Mouse (Mus musculus) heart, embryonic 16.5 days (tissue): ENCODE measurements around the gene Map2k3. TPM values are rescaled to one million over a fixed set of nuclear protein-coding genes. Genes with fewer than 3 reads are reported as not detected.

Experiments
- ATAC-seq: fragments of 200-750 bp; cut with Nextera tagmentation; replicated peaks from 2 replicates; pipeline ENCODE4 v1.8.0; 2017; ENCODE audit warnings: moderate number of reproducible peaks; ENCODE audit not compliant: insufficient read depth, low FRiP score; ENCODE audit errors: extremely low read depth
- H3K27ac ChIP-seq: fragments of 300-500 bp; sonication (generic); 2 replicates; pipeline ENCODE4 v1.5.1; 2014; ENCODE audit warnings: mild to moderate bottlenecking, low read length, control low read depth, moderate library complexity
- H3K27me3 ChIP-seq: fragments of 300-500 bp; sonication (generic); 2 replicates; pipeline ENCODE4 v1.6.1; 2014; ENCODE audit warnings: low read length, mixed read lengths; ENCODE audit not compliant: control insufficient read depth, insufficient read depth
- H3K36me3 ChIP-seq: fragments of 300-500 bp; sonication (generic); 2 replicates; pipeline ENCODE4 v1.6.1; 2014; ENCODE audit not compliant: control insufficient read depth, insufficient read depth
- H3K4me1 ChIP-seq: fragments of 300-500 bp; sonication (generic); 2 replicates; pipeline ENCODE4 v1.6.1; 2014; ENCODE audit warnings: low read length, mixed read lengths; ENCODE audit not compliant: control insufficient read depth, insufficient read depth
- H3K4me2 ChIP-seq: fragments of 300-500 bp; sonication (generic); 2 replicates; pipeline ENCODE4 v1.6.1; 2014; ENCODE audit warnings: low read depth, mild to moderate bottlenecking, control low read depth, low read length
- H3K4me3 ChIP-seq: fragments of 300-500 bp; sonication (generic); 2 replicates; pipeline ENCODE4 v1.5.1; 2014; ENCODE audit warnings: mild to moderate bottlenecking, control low read depth, low read length
- H3K9ac ChIP-seq: fragments of 300-500 bp; sonication (generic); 2 replicates; pipeline ENCODE4 v1.6.1; 2014; ENCODE audit warnings: low read length, control low read depth
- H3K9me3 ChIP-seq: fragments of 300-500 bp; sonication (generic); replicated peaks from 2 replicates; pipeline ENCODE4 v1.6.1; 2016; ENCODE audit warnings: low read length; ENCODE audit not compliant: control insufficient read depth
- WGBS: fragments of 180-500 bp; shearing (Covaris S2); extraction: QIAGEN DNeasy Blood & Tissue Kit; methylation state at CpG from one replicate; pipeline ENCODE4 v1.1.7; 2014; 5-methylcytosine and 5-hydroxymethylcytosine counted together
- polyA plus RNA-seq: library from polyadenylated mRNA; unstranded; fragments of >200 nt; fragmentation: Nextera tagmentation; extraction: Ambion mirVana; gene quantifications from 2 replicates; pipeline ENCODE4 v1.2.1, GENCODE M21; 2015

The Map2k3 gene
- polyA plus RNA-seq, 1 experiment from 2014 or later, result 67.7 TPM

- Histone ChIP-seq H3K4me1 (peaks cover 8% of the 10 kb centered on the region), H3K27me3 (no peaks in the 10 kb centered on the region), H3K4me3 (no peak overlapping the region), H3K4me2 (no peak overlapping the region), H3K9ac (no peak overlapping the region), H3K36me3 (no peaks in the 10 kb centered on the region), H3K9me3 (no peaks in the 10 kb centered on the region), H3K27ac (no peak overlapping the region)
- WGBS, result 82% methylated on average over 4 of the region's 4 CpGs
- ATAC-seq, result no peak
Measured at GRCm38 (mm10) chr11:60958948-60959347, 27.1 kb downstream of the Map2k3 start.

- ATAC-seq, result no peak
Measured at GRCm38 (mm10) chr11:60961176-60961575, 29.3 kb downstream of the Map2k3 start.

GRCm38 (mm10) chr11:60962709-60963108 is 30.9 kb downstream of the Map2k3 start:
- Histone ChIP-seq H3K27me3 (no peaks in the 10 kb centered on the region), H3K27ac (no peak overlapping the region)
- ATAC-seq, result no peak

More at GRCm38 (mm10) chr11:60961176-60961575, 29.3 kb downstream of the Map2k3 start:
- no peaks in the 10 kb centered on the region for H3K36me3 ChIP-seq
- H3K4me3 ChIP-seq, result no peak overlapping the region
- H3K9ac ChIP-seq, result no peak overlapping the region
- H3K4me2 ChIP-seq, result no peak overlapping the region
- no peaks in the 10 kb centered on the region for H3K27me3 ChIP-seq
- no peaks in the 10 kb centered on the region for H3K9me3 ChIP-seq
- no peak overlapping the region for H3K27ac ChIP-seq
- 63% methylated on average over 1 of the region's 1 CpGs for WGBS
- H3K4me1 ChIP-seq, result no peaks in the 10 kb centered on the region

GRCm38 (mm10) chr11:60966974-60967373 is 35.1 kb downstream of the Map2k3 start:
- Histone ChIP-seq H3K4me3 (no peak overlapping the region), H3K27me3 (no peaks in the 10 kb centered on the region), H3K36me3 (no peaks in the 10 kb centered on the region), H3K4me2 (no peak overlapping the region), H3K4me1 (no peaks in the 10 kb centered on the region), H3K9ac (no peak overlapping the region), H3K27ac (no peak overlapping the region), H3K9me3 (peaks cover 5% of the 10 kb centered on the region)
- no peak for ATAC-seq
- WGBS, result 56% methylated on average over 6 of the region's 6 CpGs

More at GRCm38 (mm10) chr11:60962709-60963108, 30.9 kb downstream of the Map2k3 start:
- H3K9ac ChIP-seq, result no peak overlapping the region
- 77% methylated on average over 5 of the region's 5 CpGs for WGBS
- no peaks in the 10 kb centered on the region for H3K36me3 ChIP-seq
- no peaks in the 10 kb centered on the region for H3K9me3 ChIP-seq
- no peak overlapping the region for H3K4me3 ChIP-seq
- no peak overlapping the region for H3K4me2 ChIP-seq
- no peaks in the 10 kb centered on the region for H3K4me1 ChIP-seq

- no peak for ATAC-seq
- Histone ChIP-seq H3K9me3 (no peaks in the 10 kb centered on the region), H3K27me3 (no peaks in the 10 kb centered on the region), H3K4me3 (no peak overlapping the region), H3K9ac (no peak overlapping the region), H3K4me1 (peaks cover 7% of the 10 kb centered on the region; the same call in 1 of the 2 replicates), H3K36me3 (no peaks in the 10 kb centered on the region), H3K27ac (no peak overlapping the region), H3K4me2 (no peak overlapping the region)
- WGBS, result 71% methylated on average over 11 of the region's 11 CpGs
Measured at GRCm38 (mm10) chr11:60975097-60975496, 43.3 kb downstream of the Map2k3 start.

- ATAC-seq, result no peak
- no peak overlapping the region for H3K4me2 ChIP-seq
- no peak overlapping the region for H3K27ac ChIP-seq
- WGBS, result 73% methylated on average over 2 of the region's 2 CpGs
- H3K4me3 ChIP-seq, result no peak overlapping the region
- H3K27me3 ChIP-seq, result no peaks in the 10 kb centered on the region
- H3K9ac ChIP-seq, result no peak overlapping the region
- H3K36me3 ChIP-seq, result no peaks in the 10 kb centered on the region
- no peaks in the 10 kb centered on the region for H3K9me3 ChIP-seq
- H3K4me1 ChIP-seq, result peaks cover 7% of the 10 kb centered on the region
Measured at GRCm38 (mm10) chr11:60976234-60976633, 44.4 kb downstream of the Map2k3 start.

DNA sequence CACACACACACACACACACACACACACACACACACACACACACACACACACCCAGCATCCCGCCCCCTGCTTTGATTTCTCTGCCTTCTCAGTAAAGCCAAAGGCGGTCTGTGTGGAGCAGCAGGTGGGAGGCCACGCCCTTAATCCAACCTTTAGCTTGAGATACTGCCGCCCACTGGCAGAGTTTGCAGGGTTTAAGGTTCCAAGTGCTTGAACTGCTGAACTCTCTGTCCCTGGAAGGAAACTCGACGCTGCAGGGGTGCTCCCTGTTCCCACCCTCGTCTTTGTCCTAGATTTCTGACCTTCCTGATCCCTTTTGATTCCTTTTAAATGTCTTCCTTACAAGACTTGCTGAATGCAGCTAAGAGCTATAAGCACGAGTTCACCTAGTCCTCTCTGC is 44.9 kb downstream of the Map2k3 start:
- no peak; the same call in 1 of the 2 replicates for ATAC-seq

DNA sequence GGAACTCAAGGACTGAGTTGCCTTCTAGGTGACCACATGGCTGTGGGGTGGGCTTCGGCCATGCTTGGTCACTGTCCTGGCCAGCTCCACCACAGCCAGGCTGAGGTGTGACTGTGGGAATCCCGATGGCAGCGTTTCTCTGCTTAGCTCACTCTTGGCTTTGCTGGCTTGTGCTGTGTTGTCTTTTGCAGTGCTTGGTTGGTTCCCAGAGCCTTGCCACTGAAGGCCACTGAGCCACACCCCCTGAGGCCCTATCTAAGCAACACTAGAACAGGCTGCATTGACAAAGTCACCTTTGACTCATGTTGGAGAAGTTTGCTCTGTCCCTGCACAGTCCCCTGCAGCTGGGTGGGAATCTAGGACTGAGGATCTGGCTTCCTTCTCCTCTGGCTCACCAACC is 45.3 kb downstream of the Map2k3 start:
- H3K36me3 ChIP-seq, result no peaks in the 10 kb centered on the region
- H3K4me1 ChIP-seq, result peaks cover 16% of the 10 kb centered on the region
- ATAC-seq, result no peak
- no peaks in the 10 kb centered on the region for H3K27me3 ChIP-seq
- H3K9me3 ChIP-seq, result no peaks in the 10 kb centered on the region
- H3K4me2 ChIP-seq, result no peak overlapping the region
- no peak overlapping the region for H3K27ac ChIP-seq
- no peak overlapping the region for H3K9ac ChIP-seq
- 48% methylated on average over 3 of the region's 3 CpGs for WGBS
- H3K4me3 ChIP-seq, result no peak overlapping the region

More for the DNA sequence above, 44.9 kb downstream of the Map2k3 start:
- no peaks in the 10 kb centered on the region for H3K27me3 ChIP-seq
- WGBS, result 41% methylated on average over 8 of the region's 8 CpGs
- H3K27ac ChIP-seq, result no peak overlapping the region
- H3K36me3 ChIP-seq, result no peaks in the 10 kb centered on the region
- H3K4me1 ChIP-seq, result peaks cover 12% of the 10 kb centered on the region
- H3K9me3 ChIP-seq, result no peaks in the 10 kb centered on the region
- no peak overlapping the region for H3K4me3 ChIP-seq
- H3K9ac ChIP-seq, result no peak overlapping the region
- no peak overlapping the region for H3K4me2 ChIP-seq

DNA sequence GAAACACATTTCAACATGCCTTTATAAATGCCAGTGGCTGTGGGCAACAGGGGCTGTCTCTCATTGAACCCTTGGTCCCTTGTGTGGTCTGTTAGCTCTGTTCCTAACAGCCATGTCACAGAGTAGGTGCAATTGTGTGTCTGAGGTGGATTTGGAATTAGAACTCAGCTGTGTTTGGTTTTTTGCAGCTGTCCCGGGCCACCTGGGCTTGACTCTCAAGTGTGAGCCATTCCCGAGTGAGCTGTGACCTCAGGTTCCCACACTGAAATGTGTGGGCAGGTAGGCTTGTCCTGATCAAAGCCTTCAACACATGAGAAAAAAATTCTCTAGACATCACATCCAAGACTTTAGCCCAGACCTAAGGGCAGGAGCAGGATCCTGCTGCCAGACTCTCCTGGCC is 46.8 kb downstream of the Map2k3 start:
- 79% methylated on average over 2 of the region's 2 CpGs for WGBS
- Histone ChIP-seq H3K27ac (no peak overlapping the region), H3K4me3 (no peak overlapping the region), H3K36me3 (no peaks in the 10 kb centered on the region), H3K9me3 (no peaks in the 10 kb centered on the region), H3K9ac (no peak overlapping the region), H3K4me1 (peaks cover 16% of the 10 kb centered on the region), H3K4me2 (no peak overlapping the region), H3K27me3 (no peaks in the 10 kb centered on the region)
- ATAC-seq, result no peak
